Mouse (Mus musculus) forebrain, embryonic 10.5 days (tissue): ENCODE results near the gene Ubxn10. TPM values are rescaled to one million over a fixed set of nuclear protein-coding genes. Genes with fewer than 3 reads are reported as not detected.
A peak's percentile ranks its signal among the peaks of the same experiment; 100 is the strongest.

Experiments
- DNase-seq: peaks from one replicate; pipeline ENCODE4 v3.0.0-alpha.2; 2017; ENCODE audit warnings: low spot score; ENCODE audit errors: extremely low spot score
- H3K27ac ChIP-seq: fragments of 300-500 bp; sonication (generic); 2 replicates; pipeline ENCODE4 v1.5.1; 2016; ENCODE audit warnings: mild to moderate bottlenecking
- H3K27me3 ChIP-seq: fragments of 300-500 bp; sonication (generic); 2 replicates; pipeline ENCODE4 v1.6.1; 2016; ENCODE audit warnings: mild to moderate bottlenecking; ENCODE audit not compliant: poor library complexity, severe bottlenecking
- H3K36me3 ChIP-seq: fragments of 300-500 bp; sonication (generic); replicated peaks from 2 replicates; pipeline ENCODE4 v1.6.1; 2016; ENCODE audit warnings: mild to moderate bottlenecking, moderate library complexity
- H3K4me1 ChIP-seq: fragments of 300-500 bp; sonication (generic); 2 replicates; pipeline ENCODE4 v1.6.1; 2016
- H3K4me3 ChIP-seq: fragments of 300-500 bp; sonication (generic); 2 replicates; pipeline ENCODE4 v1.5.1; 2016; ENCODE audit warnings: mild to moderate bottlenecking, moderate library complexity
- H3K9me3 ChIP-seq: fragments of 300-500 bp; sonication (generic); 2 replicates; pipeline ENCODE4 v1.6.1; 2016; ENCODE audit warnings: mild to moderate bottlenecking, moderate library complexity
- WGBS: fragments of 180-500 bp; shearing (Covaris S2); methylation state at CpG from one replicate; pipeline ENCODE4 v1.1.7; 2016; 5-methylcytosine and 5-hydroxymethylcytosine counted together
- polyA plus RNA-seq: library from polyadenylated mRNA; unstranded; fragments of >200 nt; fragmentation: Nextera tagmentation; extraction: Ambion mirVana; gene quantifications from 2 replicates; pipeline ENCODE4 v1.2.1, GENCODE M21; 2016

The Ubxn10 gene
- polyA plus RNA-seq, 1 experiment from 2014 or later = 1.4 TPM

GRCm38 (mm10) chr4:138691443-138692181 lies 45.4 kb downstream of the Ubxn10 start:
- WGBS = 11% methylated on average over 19 of the region's 19 CpGs
- H3K4me1 ChIP-seq = peaks cover 82% of the 10 kb centered on the region

GRCm38 (mm10) chr4:138690561-138690960 lies 46.4 kb downstream of the Ubxn10 start:
- Histone ChIP-seq H3K27me3 (peaks cover 100% of the 10 kb centered on the region), H3K4me1 (peaks cover 73% of the 10 kb centered on the region)
- peak; percentile 42 for DNase-seq

More at GRCm38 (mm10) chr4:138691443-138692181, 45.4 kb downstream of the Ubxn10 start:
- no peaks in the 10 kb centered on the region for H3K36me3 ChIP-seq
- DNase-seq = no peak
- no peak overlapping the region for H3K4me3 ChIP-seq
- H3K27me3 ChIP-seq = peaks cover 98% of the 10 kb centered on the region
- peak overlapping the region; percentile 63 for H3K27ac ChIP-seq
- no peaks in the 10 kb centered on the region for H3K9me3 ChIP-seq

GRCm38 (mm10) chr4:138689094-138689512 lies 47.9 kb downstream of the Ubxn10 start:
- H3K36me3 ChIP-seq = no peaks in the 10 kb centered on the region
- DNase-seq = peak; percentile 27
- H3K27ac ChIP-seq = no peak overlapping the region
- H3K9me3 ChIP-seq = no peaks in the 10 kb centered on the region
- 11% methylated on average over 3 of the region's 3 CpGs for WGBS
- H3K4me3 ChIP-seq = no peak overlapping the region
- H3K4me1 ChIP-seq = peaks cover 79% of the 10 kb centered on the region
- peaks cover 100% of the 10 kb centered on the region for H3K27me3 ChIP-seq

More at GRCm38 (mm10) chr4:138690561-138690960, 46.4 kb downstream of the Ubxn10 start:
- Histone ChIP-seq H3K27ac (peak overlapping the region; percentile 63), H3K9me3 (no peaks in the 10 kb centered on the region), H3K36me3 (no peaks in the 10 kb centered on the region), H3K4me3 (no peak overlapping the region; the same call in 1 of the 2 replicates)
- 3% methylated on average over 4 of the region's 4 CpGs for WGBS

GRCm38 (mm10) chr4:138685813-138686212 lies 51.2 kb downstream of the Ubxn10 start:
- peaks cover 64% of the 10 kb centered on the region for H3K4me1 ChIP-seq
- H3K27me3 ChIP-seq = peaks cover 81% of the 10 kb centered on the region
- H3K9me3 ChIP-seq = no peaks in the 10 kb centered on the region
- no peak overlapping the region for H3K4me3 ChIP-seq
- WGBS = 84% methylated on average over 6 of the region's 6 CpGs
- no peak overlapping the region for H3K27ac ChIP-seq
- H3K36me3 ChIP-seq = no peaks in the 10 kb centered on the region
- DNase-seq = no peak

- Histone ChIP-seq H3K4me3 (no peak overlapping the region), H3K36me3 (no peaks in the 10 kb centered on the region), H3K4me1 (peaks cover 36% of the 10 kb centered on the region), H3K27me3 (peaks cover 53% of the 10 kb centered on the region), H3K9me3 (no peaks in the 10 kb centered on the region), H3K27ac (no peak overlapping the region)
- WGBS = 71% methylated on average over 2 of the region's 2 CpGs
- DNase-seq = no peak
Observed at GRCm38 (mm10) chr4:138682760-138683159, 54.2 kb downstream of the Ubxn10 start.

GRCm38 (mm10) chr4:138680124-138680523 lies 56.8 kb downstream of the Ubxn10 start:
- peaks cover 52% of the 10 kb centered on the region for H3K27me3 ChIP-seq
- H3K4me3 ChIP-seq = no peak overlapping the region
- WGBS = 77% methylated on average over 4 of the region's 4 CpGs
- H3K27ac ChIP-seq = no peak overlapping the region
- no peaks in the 10 kb centered on the region for H3K36me3 ChIP-seq
- no peaks in the 10 kb centered on the region for H3K9me3 ChIP-seq
- peaks cover 30% of the 10 kb centered on the region for H3K4me1 ChIP-seq
- DNase-seq = no peak

GRCm38 (mm10) chr4:138677579-138677978 lies 59.4 kb downstream of the Ubxn10 start:
- H3K36me3 ChIP-seq = no peaks in the 10 kb centered on the region
- peak overlapping the region; percentile 36 for H3K4me3 ChIP-seq
- peak; percentile 49 for DNase-seq
- H3K27ac ChIP-seq = peak overlapping the region; percentile 60; the same call in 1 of the 2 replicates
- no peaks in the 10 kb centered on the region for H3K9me3 ChIP-seq
- peaks cover 8% of the 10 kb centered on the region for H3K4me1 ChIP-seq
- peaks cover 35% of the 10 kb centered on the region for H3K27me3 ChIP-seq
- 26% methylated on average over 16 of the region's 16 CpGs for WGBS

GRCm38 (mm10) chr4:138676480-138676879 lies 60.5 kb downstream of the Ubxn10 start:
- Histone ChIP-seq H3K4me3 (no peak overlapping the region), H3K36me3 (no peaks in the 10 kb centered on the region), H3K27ac (no peak overlapping the region), H3K9me3 (no peaks in the 10 kb centered on the region), H3K27me3 (peaks cover 35% of the 10 kb centered on the region), H3K4me1 (peaks cover 5% of the 10 kb centered on the region; the same call in 1 of the 2 replicates)
- 13% methylated on average over 16 of the region's 16 CpGs for WGBS
- DNase-seq = no peak

GRCm38 (mm10) chr4:138672160-138672559 lies 64.8 kb downstream of the Ubxn10 start:
- Histone ChIP-seq H3K27ac (no peak overlapping the region), H3K27me3 (peaks cover 27% of the 10 kb centered on the region)
- WGBS = 81% methylated on average over 4 of the region's 4 CpGs

GRCm38 (mm10) chr4:138670093-138670889 lies 66.7 kb downstream of the Ubxn10 start:
- Histone ChIP-seq H3K4me1 (peaks cover 10% of the 10 kb centered on the region; the same call in 1 of the 2 replicates), H3K27ac (no peak overlapping the region), H3K36me3 (no peaks in the 10 kb centered on the region), H3K9me3 (no peaks in the 10 kb centered on the region), H3K4me3 (no peak overlapping the region), H3K27me3 (peaks cover 9% of the 10 kb centered on the region; the same call in 1 of the 2 replicates)
- WGBS = 83% methylated on average over 11 of the region's 11 CpGs
- DNase-seq = no peak

More at GRCm38 (mm10) chr4:138672160-138672559, 64.8 kb downstream of the Ubxn10 start:
- Histone ChIP-seq H3K4me1 (peaks cover 10% of the 10 kb centered on the region; the same call in 1 of the 2 replicates), H3K36me3 (no peaks in the 10 kb centered on the region), H3K9me3 (no peaks in the 10 kb centered on the region), H3K4me3 (no peak overlapping the region)
- DNase-seq = no peak

GRCm38 (mm10) chr4:138666521-138666920 lies 70.4 kb downstream of the Ubxn10 start:
- Histone ChIP-seq H3K27me3 (no peaks in the 10 kb centered on the region; the same call in 1 of the 2 replicates), H3K4me3 (no peak overlapping the region), H3K27ac (no peak overlapping the region), H3K9me3 (no peaks in the 10 kb centered on the region), H3K4me1 (peaks cover 10% of the 10 kb centered on the region; the same call in 1 of the 2 replicates), H3K36me3 (no peaks in the 10 kb centered on the region)
- WGBS = 82% methylated on average over 10 of the region's 10 CpGs
- no peak for DNase-seq

- WGBS = 83% methylated on average over 11 of the region's 11 CpGs
- peak overlapping the region; percentile 11; the same call in 1 of the 2 replicates for H3K27ac ChIP-seq
- no peak for DNase-seq
Observed at GRCm38 (mm10) chr4:138659936-138660602, 76.9 kb downstream of the Ubxn10 start.

More at GRCm38 (mm10) chr4:138659936-138660602, 76.9 kb downstream of the Ubxn10 start:
- no peaks in the 10 kb centered on the region for H3K9me3 ChIP-seq
- H3K36me3 ChIP-seq = no peaks in the 10 kb centered on the region
- no peak overlapping the region for H3K4me3 ChIP-seq
- H3K27me3 ChIP-seq = 0 out of 2 replicates have a peak, but pooled peaks cover 4% of the 10 kb centered on the region
- H3K4me1 ChIP-seq = peaks cover 5% of the 10 kb centered on the region; the same call in 1 of the 2 replicates
